Mouse (Mus musculus): ENCODE measurements around the gene Acp7.

DNA sequence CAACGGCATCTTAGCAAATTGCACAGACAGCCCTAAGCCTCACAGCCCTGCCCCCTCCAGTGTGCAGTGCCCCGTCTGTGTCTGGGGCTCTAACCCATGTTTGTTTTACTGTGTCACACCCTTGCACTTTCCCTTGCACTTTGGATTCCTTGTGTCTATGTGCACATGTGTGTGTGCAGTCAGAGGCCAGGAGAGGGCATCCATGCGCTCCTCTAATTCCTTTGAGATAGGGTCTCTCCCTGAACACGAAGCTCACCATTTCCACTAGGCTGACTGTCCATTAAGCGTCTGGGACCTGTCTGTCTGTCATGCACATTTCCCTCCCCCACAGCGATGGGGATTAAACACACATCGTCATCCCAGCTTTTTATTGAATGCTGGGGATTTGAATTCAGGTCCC, 15.9 kb upstream of the Acp7 start:
- TF ChIP-seq CTCF (IDR thresholded peaks at IDR 0.05; ENCODE audit: low read depth) (peak; percentile 32), EP300 (IDR thresholded peaks at IDR 0.05; ENCODE audit: low read depth) (no peak)
